In genomic region chr2:18055016-18055928, GRCm38 (mm10) we compare ENCODE assay signal across 8 mouse cellular contexts. TPM values are rescaled to one million over a fixed set of nuclear protein-coding genes. Genes with fewer than 3 reads are reported as not detected.
A peak's percentile ranks its signal among the peaks of the same experiment; 100 is the strongest.
DNase-seq lines count a peak whose midpoint lies in the region; ATAC-seq lines count a peak whose summit lies in the region.

Gene Mllt10, plus strand, starts transcription at chr2:18055237.

- H3K27me3 ChIP-seq in hindbrain, embryonic 15.5 days = no peaks in the 10 kb centered on the region
- H3K27me3 ChIP-seq in limb, embryonic 13.5 days = no peaks in the 10 kb centered on the region
- H3K27me3 ChIP-seq in neural tube, embryonic 15.5 days (replicated peaks) = no peaks in the 10 kb centered on the region

- H3K36me3 ChIP-seq in hindbrain, embryonic 15.5 days = no peaks in the 10 kb centered on the region
- H3K36me3 ChIP-seq in limb, embryonic 13.5 days = no peaks in the 10 kb centered on the region
- H3K36me3 ChIP-seq in neural tube, embryonic 15.5 days = no peaks in the 10 kb centered on the region

- ATAC-seq in hindbrain, embryonic 15.5 days (ENCODE audit: low FRiP score, low read depth) = no peak
- no peak for ATAC-seq in limb, embryonic 13.5 days (ENCODE audit: low FRiP score, low read depth)
- no peak for ATAC-seq in neural tube, embryonic 15.5 days (ENCODE audit: low FRiP score)

- H3K4me3 ChIP-seq in hindbrain, embryonic 15.5 days = peak within 1 kb of the TSS; percentile 59
- H3K4me3 ChIP-seq in limb, embryonic 13.5 days = peak within 1 kb of the TSS; percentile 61
- H3K4me3 ChIP-seq in neural tube, embryonic 15.5 days (replicated peaks) = peak within 1 kb of the TSS; percentile 68

- H3K9ac ChIP-seq in hindbrain, embryonic 15.5 days = peak within 1 kb of the TSS; percentile 64
- H3K9ac ChIP-seq in limb, embryonic 13.5 days = peak within 1 kb of the TSS; percentile 96
- peak within 1 kb of the TSS; percentile 75 for H3K9ac ChIP-seq in neural tube, embryonic 15.5 days (replicated peaks)

- peak within 1 kb of the TSS; percentile 94 for H3K27ac ChIP-seq in hindbrain, embryonic 15.5 days (replicated peaks)
- peak within 1 kb of the TSS; percentile 100 for H3K27ac ChIP-seq in limb, embryonic 13.5 days
- peak within 1 kb of the TSS; percentile 98 for H3K27ac ChIP-seq in neural tube, embryonic 15.5 days (replicated peaks)

- H3K4me2 ChIP-seq in hindbrain, embryonic 15.5 days = peak within 1 kb of the TSS; percentile 80
- peak within 1 kb of the TSS; percentile 88 for H3K4me2 ChIP-seq in limb, embryonic 13.5 days (replicated peaks)
- peak within 1 kb of the TSS; percentile 75 for H3K4me2 ChIP-seq in neural tube, embryonic 15.5 days

- 7% methylated on average over 20 of the region's 20 CpGs for WGBS in hindbrain, embryonic 15.5 days
- 3% methylated on average over 20 of the region's 20 CpGs for WGBS in limb, embryonic 13.5 days
- 8% methylated on average over 20 of the region's 20 CpGs for WGBS in neural tube, embryonic 15.5 days

- no peaks in the 10 kb centered on the region for H3K9me3 ChIP-seq in hindbrain, embryonic 15.5 days
- no peaks in the 10 kb centered on the region for H3K9me3 ChIP-seq in limb, embryonic 13.5 days
- H3K9me3 ChIP-seq in neural tube, embryonic 15.5 days (replicated peaks) = no peaks in the 10 kb centered on the region

- no peak for DNase-seq in left cerebral cortex, adult 18-20 months (ENCODE audit: low spot score in 2 of 2)
- DNase-seq in left cerebral cortex, adult 11 months (ENCODE audit: low spot score) = no peak
- no peak for DNase-seq in adrenal gland, postnatal 4 days (ENCODE audit: low spot score in 2 of 2)
- no peak for DNase-seq in gastrocnemius, adult 8-10 months (ENCODE audit: low spot score in 2 of 2)
- DNase-seq in spleen, adult 18-20 months = no peak

- H3K4me1 ChIP-seq in hindbrain, embryonic 15.5 days (replicated peaks) = peaks cover 34% of the 10 kb centered on the region
- H3K4me1 ChIP-seq in limb, embryonic 13.5 days = peaks cover 48% of the 10 kb centered on the region
- peaks cover 37% of the 10 kb centered on the region for H3K4me1 ChIP-seq in neural tube, embryonic 15.5 days

RNA-seq across cellular contexts. Expression of gene Mllt10, which starts in this region (rescaled TPM):
- total RNA-seq in left cerebral cortex, adult 18-20 months (2021) = 10 to 100 TPM; 51.5 to 55.7 TPM
- total RNA-seq in adrenal gland, postnatal 4 days (2021) = 10 to 100 TPM; 62.2 to 64.8 TPM
- total RNA-seq in gastrocnemius, adult 8-10 months (2022) = 10 to 100 TPM; 17.3 to 22.4 (median 20.5) TPM
- polyA plus RNA-seq in hindbrain, embryonic 15.5 days (2015; fragmentation: Nextera tagmentation; extraction: Ambion mirVana) = 45.6 and 50.0 TPM in 2 replicates
- polyA plus RNA-seq in limb, embryonic 13.5 days (2015; fragmentation: Nextera tagmentation; extraction: Ambion mirVana) = 68.1 and 72.2 TPM in 2 replicates
- 46.2 and 57.7 TPM in 2 replicates for polyA plus RNA-seq in neural tube, embryonic 15.5 days (2015; fragmentation: Nextera tagmentation; extraction: Ambion mirVana)
